Mouse (Mus musculus) layer of hippocampus, adult 11-12 months (tissue): Measurements from ENCODE around the gene Sult4a1.

Experiments
- DNase-seq: peaks from one replicate; pipeline ENCODE4 v3.0.0; 2022; ENCODE audit warnings: low spot score

Sult4a1 gene

GRCm38 (mm10) chr15:84037067-84037466 lies 68.5 kb downstream of the Sult4a1 start:
- no peak for DNase-seq
